Mouse (Mus musculus) spleen, adult 2 months (tissue): ENCODE data around the gene Stat1.

Experiments
- CTCF ChIP-seq: fragments of 200-500 bp; IDR thresholded peaks from 2 replicates; pipeline ENCODE4 v1.5.1; 2011; ENCODE audit warnings: mild to moderate bottlenecking, inconsistent platforms; ENCODE audit not compliant: insufficient read depth, insufficient read length, insufficient replicate concordance; ENCODE audit errors: extremely low read depth
- POLR2A ChIP-seq: fragments of 200-500 bp; IDR thresholded peaks from 2 replicates; pipeline ENCODE4 v1.6.1; 2011; ENCODE audit warnings: low read depth, low read length, inconsistent platforms

DNA sequence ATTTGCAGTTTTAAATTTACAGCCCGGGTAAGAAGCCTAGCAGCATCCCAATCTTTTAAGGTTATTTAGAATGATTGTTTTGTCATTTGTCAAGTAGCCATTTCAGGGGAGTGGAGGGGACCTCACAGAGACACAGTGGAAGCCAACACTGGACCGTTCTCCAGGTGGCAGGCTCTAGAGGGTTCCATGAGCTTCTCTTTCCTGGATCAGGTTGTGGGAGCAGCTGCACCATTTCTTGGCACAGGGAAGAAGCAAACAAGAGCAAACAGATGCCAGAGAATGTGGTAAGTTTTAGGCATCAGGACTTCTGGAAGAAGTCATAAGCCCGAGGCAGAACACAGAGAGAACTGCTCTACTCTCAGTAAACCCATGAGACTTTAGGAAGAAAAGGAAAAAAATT, 2.8 kb upstream of the Stat1 start:
- no peak for TF ChIP-seq CTCF
- TF ChIP-seq POLR2A: no peak
